Mouse (Mus musculus): ENCODE measurements around the gene Vstm5.
"Not testable (repeated sequence)": the region's sequence is repeated elsewhere in the genome, so short reads cannot be mapped to it uniquely, and the experiment has no call there.

The Vstm5 gene

GRCm38 (mm10) chr9:15261980-15262379 lies 23.1 kb downstream of the Vstm5 start:
- no peak for DNase-seq (ENCODE audit: low spot score)

- DNase-seq (ENCODE audit: low spot score) = no peak
These were observed 24.6 kb downstream of the Vstm5 start for GRCm38 (mm10) chr9:15263487-15263886.

- DNase-seq (ENCODE audit: low spot score) = no peak
These were observed 35.1 kb downstream of the Vstm5 start for GRCm38 (mm10) chr9:15273981-15274380.

DNA sequence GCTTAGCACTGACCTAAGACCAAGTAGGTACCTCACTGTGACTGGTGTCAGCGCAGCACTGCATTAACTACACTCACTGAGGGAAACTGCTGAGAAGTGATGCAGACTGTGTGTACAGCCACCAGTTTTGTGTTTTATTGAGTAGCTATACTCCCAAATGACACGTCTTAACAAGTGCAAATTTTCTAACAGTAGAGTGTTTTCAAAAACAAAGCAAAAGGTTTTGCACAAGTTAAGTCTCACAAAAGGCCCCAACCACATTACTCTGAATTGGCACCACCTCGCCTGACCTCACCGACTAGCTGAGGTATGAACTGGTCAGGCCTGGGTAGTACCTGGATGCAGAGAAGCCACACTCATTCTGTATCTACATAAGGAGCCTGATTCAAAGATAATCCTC lies 38.0 kb downstream of the Vstm5 start:
- no peak for DNase-seq (ENCODE audit: low spot score)

- DNase-seq (ENCODE audit: low spot score) = no peak
These were observed 39.5 kb downstream of the Vstm5 start for GRCm38 (mm10) chr9:15278343-15278742.

DNA sequence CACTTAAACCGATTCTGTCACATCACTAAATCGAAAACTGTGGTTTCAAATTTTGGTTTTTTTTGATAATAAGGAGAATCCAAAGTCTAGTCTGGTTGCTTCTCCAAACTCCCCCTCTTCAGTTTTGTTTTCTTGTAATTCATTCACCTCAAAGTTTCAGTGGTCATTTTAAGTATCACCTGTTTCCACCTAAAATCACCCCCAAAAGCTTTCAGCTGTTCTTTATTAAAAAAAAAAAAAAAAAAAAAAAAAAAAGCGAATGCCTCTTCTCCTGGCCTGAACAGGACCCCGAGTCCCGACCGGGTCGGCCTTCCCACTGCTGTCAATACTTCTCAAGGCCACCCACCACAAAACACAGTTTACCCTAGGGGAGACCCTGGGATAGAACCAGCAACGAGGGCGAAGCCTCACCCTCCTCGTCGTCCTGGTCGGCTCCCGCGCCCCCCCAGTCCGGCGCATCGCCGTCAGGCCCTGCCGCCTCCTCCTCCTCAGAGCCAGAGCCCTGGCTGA lies 40.3 kb downstream of the Vstm5 start:
- DNase-seq (ENCODE audit: low spot score) = no peak

- DNase-seq (ENCODE audit: low spot score) = peak; percentile 92
These were observed 41.0 kb downstream of the Vstm5 start, which contains the start of gene Med17 for GRCm38 (mm10) chr9:15279649-15280490. TSS of gene Med17 (minus strand) at chr9:15279931.

DNA sequence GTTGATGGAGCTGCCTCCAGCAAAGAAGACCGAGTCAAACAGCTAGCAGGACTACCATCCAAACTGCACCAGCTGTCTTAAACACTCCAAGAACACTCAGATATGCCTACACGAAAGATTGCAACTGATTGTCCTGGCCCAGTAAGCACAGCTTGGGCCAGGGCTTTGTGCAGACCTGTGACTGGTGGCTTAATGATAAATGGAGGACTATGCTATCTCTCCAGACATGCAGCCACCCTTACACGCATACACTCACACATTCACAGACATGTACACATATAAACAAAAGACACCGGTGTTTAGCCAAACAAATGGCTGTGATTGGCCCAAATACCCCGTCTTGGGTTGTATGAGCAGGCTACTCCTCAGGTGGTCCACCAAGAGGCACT lies 41.6 kb downstream of the Vstm5 start:
- no peak for DNase-seq (ENCODE audit: low spot score)

- no peak for DNase-seq (ENCODE audit: low spot score)
These were observed 46.6 kb downstream of the Vstm5 start for GRCm38 (mm10) chr9:15285443-15285842.

- DNase-seq (ENCODE audit: low spot score) = no peak
These were observed 49.0 kb downstream of the Vstm5 start for GRCm38 (mm10) chr9:15287846-15288245.

- no peak for DNase-seq (ENCODE audit: low spot score)
These were observed 49.6 kb downstream of the Vstm5 start for GRCm38 (mm10) chr9:15288402-15288801.

DNA sequence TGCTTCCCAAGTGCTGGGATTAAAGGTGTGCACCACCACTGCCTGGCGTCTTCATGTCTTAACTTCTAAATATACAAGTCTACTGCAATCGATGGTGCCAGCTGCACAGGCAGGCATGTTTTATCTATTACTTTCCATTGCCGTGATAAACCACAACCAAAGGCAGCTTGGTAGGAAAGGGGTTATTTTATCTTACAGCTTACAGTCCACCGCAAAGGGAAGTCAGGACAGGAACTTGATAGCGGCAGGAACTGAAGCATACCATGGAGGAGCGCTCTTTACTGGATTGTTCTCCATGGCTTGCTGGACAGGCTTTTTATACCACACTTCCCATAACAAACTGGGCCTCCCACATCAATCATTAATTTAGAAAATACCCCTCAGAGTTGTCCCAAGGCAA lies 50.4 kb downstream of the Vstm5 start:
- DNase-seq (ENCODE audit: low spot score) = peak; percentile 46

GRCm38 (mm10) chr9:15297112-15297511 lies 58.3 kb downstream of the Vstm5 start:
- no peak for DNase-seq (ENCODE audit: low spot score)

GRCm38 (mm10) chr9:15298451-15298850 lies 59.6 kb downstream of the Vstm5 start:
- DNase-seq (ENCODE audit: low spot score) = no peak

DNA sequence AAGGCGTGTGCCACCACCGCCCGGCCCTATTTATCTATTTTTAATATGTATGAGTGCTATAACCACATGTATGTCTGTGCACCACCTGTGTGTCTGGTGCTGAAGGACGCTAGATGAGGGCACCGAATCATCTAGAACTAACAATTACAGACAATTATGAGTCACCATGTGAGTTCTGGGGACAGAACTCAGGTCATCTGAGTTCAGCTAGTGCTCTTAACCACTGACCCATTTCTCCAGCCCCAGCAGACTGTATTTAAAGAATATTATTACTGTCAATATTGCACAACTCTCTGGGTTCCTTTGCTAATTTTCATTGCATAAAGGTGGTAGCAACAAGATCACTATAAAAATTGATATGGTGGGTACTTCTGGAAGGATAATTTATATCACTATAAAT lies 61.2 kb downstream of the Vstm5 start:
- no peak for DNase-seq (ENCODE audit: low spot score)

- no peak for DNase-seq (ENCODE audit: low spot score)
These were observed 62.6 kb downstream of the Vstm5 start for GRCm38 (mm10) chr9:15301399-15301798.

GRCm38 (mm10) chr9:15302006-15302405 lies 63.2 kb downstream of the Vstm5 start:
- DNase-seq (ENCODE audit: low spot score) = not testable (repeated sequence)

GRCm38 (mm10) chr9:15302881-15303280 lies 64.0 kb downstream of the Vstm5 start:
- no peak for DNase-seq (ENCODE audit: low spot score)

DNA sequence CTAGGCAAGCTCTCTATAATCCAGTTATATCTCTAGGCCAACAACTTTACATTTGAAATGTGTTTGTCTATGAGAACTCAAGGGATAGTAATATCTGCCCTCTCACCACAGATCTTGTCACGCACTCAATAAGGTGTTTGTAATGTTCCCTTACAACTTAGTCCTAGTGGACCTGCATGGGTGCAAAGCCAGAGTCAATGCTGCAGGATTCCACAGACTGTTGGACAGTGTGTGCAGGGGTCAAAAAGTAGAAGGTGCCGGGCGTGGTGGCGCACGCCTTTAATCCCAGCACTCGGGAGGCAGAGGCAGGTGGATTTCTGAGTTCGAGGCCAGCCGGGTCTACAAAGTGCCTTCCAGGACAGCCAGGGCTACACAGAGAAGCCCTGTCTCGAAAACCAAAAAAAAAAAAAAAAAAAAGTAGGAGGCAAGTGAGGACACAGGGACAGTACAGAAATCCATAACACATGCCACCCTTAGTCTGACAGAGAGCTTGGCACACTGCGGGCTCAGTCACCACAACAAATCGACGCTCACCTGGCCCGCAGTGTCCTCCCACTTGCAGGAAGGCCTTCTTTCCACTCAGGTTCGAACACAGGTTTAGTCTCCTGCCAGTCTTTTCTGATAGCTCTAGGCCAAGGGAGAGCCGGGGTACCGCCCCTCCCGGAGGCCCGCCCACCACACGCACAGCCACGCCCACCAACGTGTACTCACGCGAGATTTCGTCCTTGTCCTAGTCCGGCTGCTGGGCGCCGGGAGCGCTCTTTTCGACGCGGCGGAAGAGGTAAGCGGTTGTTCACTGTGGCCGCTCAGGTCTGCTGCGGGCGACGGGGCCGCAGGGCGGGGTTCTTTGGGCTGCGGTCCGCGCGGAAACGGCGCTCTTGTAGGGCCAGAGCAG lies 66.9 kb downstream of the Vstm5 start, which contains the start of gene Taf1d:
Taf1d (plus strand) TSS at position 712 of the 895 bp plus-strand sequence.
- peak; percentile 93 for DNase-seq (ENCODE audit: low spot score)

- DNase-seq (ENCODE audit: low spot score) = no peak
These were observed 67.7 kb downstream of the Vstm5 start, which contains the start of gene 4931406C07Rik for GRCm38 (mm10) chr9:15306398-15307119. TSS of gene 4931406C07Rik (minus strand) at chr9:15306448.

GRCm38 (mm10) chr9:15307257-15307656 lies 68.4 kb downstream of the Vstm5 start:
- no peak for DNase-seq (ENCODE audit: low spot score)

DNA sequence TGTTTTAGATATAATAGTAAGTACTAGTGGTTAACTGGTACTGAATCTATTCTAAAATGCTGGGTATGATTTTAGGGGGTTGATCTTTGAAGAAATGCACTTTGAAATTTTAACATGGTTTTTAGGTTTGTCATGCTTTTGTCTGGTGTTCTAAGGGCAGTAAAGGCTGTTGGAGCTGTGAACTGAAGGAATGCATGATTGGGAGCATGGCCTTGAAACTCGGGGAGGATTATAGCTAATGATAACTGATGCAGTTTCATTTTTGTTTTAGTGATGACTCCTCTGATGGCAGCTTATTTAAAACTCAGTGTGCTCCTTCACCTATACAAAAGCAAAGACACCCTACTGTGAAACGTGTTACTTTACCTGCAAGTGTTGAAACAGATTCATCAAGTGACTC lies 69.4 kb downstream of the Vstm5 start:
- no peak for DNase-seq (ENCODE audit: low spot score)
